Mouse (Mus musculus): ENCODE results near the gene Olfr126. TPM values are rescaled to one million over a fixed set of nuclear protein-coding genes. Genes with fewer than 3 reads are reported as not detected.

The Olfr126 gene
- total RNA-seq (2014; rRNA removed) (not detected in 2 replicates), polyA plus RNA-seq (2015; fragmentation: Nextera tagmentation; extraction: Ambion mirVana) (not detected in 2 replicates)

DNA sequence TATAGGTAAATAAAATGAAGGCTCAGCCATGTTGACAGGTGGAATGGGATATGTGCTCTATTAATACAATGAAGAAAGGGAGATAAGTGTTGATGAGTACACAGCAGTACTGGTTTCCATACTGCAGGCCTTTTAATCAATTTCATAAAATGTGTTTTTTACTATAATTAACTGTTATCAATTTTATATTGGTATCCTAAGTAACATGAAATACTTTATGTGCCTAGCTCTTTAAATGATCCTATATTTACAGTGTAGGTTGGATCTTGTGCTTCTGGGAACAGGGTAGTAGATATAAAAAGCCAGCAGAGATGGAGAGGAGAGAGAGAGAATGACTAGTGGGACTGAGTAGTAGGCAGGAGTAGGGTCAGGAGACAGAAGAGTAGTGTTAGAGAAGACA lies at the start of gene Olfr126:
TSS of gene Olfr126 (plus strand) at position 301 of the 400 bp plus-strand sequence.
- Histone ChIP-seq H3K4me1 (ENCODE audit: insufficient read depth, low read length) (no peaks in the 10 kb centered on the region), H3K27ac (ENCODE audit: low read depth, low read length) (no peak within 1 kb of the TSS), H3K36me3 (ENCODE audit: insufficient read depth, low read length) (no peaks in the 10 kb centered on the region), H3K4me3 (ENCODE audit: low read depth, low read length) (no peak within 1 kb of the TSS), H3K9ac (replicated peaks; ENCODE audit: low read length, poor library complexity, severe bottlenecking) (no peak within 1 kb of the TSS), H3K27me3 (ENCODE audit: insufficient read depth, low read length) (no peaks in the 10 kb centered on the region), H3K9me3 (ENCODE audit: low read length) (no peaks in the 10 kb centered on the region), H3K4me2 (ENCODE audit: low read depth, low read length, poor library complexity, severe bottlenecking) (no peak within 1 kb of the TSS)
- no peak for DNase-seq (ENCODE audit: low spot score)
- no peak for TF ChIP-seq CTCF (IDR thresholded peaks at IDR 0.05)
- ATAC-seq (ENCODE audit: low FRiP score): no peak

DNA sequence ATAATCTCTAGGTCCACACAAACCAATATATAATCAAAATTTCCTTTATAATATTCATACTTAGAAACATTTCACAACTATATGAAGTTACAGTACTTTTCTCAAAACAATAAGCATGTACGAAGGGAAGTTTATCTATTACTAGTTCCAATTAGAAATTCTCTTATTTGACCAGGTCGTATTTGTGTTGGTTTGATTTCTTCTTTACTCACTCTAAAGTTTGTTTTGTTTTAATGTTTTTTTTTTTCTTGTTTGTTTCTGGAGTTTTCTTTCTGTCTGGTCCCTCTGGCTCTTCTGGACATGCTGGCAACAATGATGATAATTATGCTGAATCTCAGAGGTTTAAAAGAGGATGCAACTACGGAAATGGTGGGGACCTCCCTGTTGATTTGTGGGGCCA lies 47.7 kb upstream of the Olfr126 start, which contains the start of gene Olfr124:
TSS of gene Olfr124 (plus strand) at position 301 of the 400 bp plus-strand sequence.
- 85% methylated on average over 3 of the region's 3 CpGs for WGBS
- H3K4me2 ChIP-seq (ENCODE audit: low read depth, low read length, poor library complexity, severe bottlenecking): no peak within 1 kb of the TSS
- H3K9ac ChIP-seq (replicated peaks; ENCODE audit: low read length, poor library complexity, severe bottlenecking): no peak within 1 kb of the TSS
- no peak within 1 kb of the TSS for H3K4me3 ChIP-seq (ENCODE audit: low read depth, low read length)
- no peaks in the 10 kb centered on the region for H3K36me3 ChIP-seq (ENCODE audit: insufficient read depth, low read length)
- H3K9me3 ChIP-seq (ENCODE audit: low read length): no peaks in the 10 kb centered on the region
- H3K27me3 ChIP-seq (ENCODE audit: insufficient read depth, low read length): no peaks in the 10 kb centered on the region
- no peak within 1 kb of the TSS for H3K27ac ChIP-seq (ENCODE audit: low read depth, low read length)
- TF ChIP-seq CTCF (IDR thresholded peaks at IDR 0.05): no peak
- no peaks in the 10 kb centered on the region for H3K4me1 ChIP-seq (ENCODE audit: insufficient read depth, low read length)
- ATAC-seq (ENCODE audit: low FRiP score) (no peak), DNase-seq (ENCODE audit: low spot score) (no peak)

DNA sequence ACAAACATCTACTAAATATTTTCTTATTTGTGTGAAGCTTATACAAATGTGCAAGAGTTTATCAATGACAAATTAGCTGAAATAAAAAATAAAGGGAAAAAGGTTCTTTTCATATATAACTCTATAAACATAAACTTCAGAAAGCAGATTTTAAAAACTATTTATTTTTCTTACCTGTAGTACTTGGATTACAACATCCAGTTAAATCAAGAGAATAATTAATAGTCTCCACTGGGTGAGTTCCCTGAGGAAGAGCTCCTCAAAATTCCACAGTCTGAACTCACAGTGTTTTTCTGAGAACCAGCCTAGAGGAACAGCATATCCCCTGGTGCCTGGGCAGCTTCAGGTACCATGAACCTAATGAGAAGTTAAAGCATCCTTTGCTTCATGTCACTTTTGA lies 14.6 kb upstream of the Olfr126 start, which contains the start of gene Olfr125:
TSS of gene Olfr125 (plus strand) at position 301 of the 400 bp plus-strand sequence.
- Histone ChIP-seq H3K27me3 (ENCODE audit: insufficient read depth, low read length) (no peaks in the 10 kb centered on the region), H3K4me3 (ENCODE audit: low read depth, low read length) (no peak within 1 kb of the TSS), H3K36me3 (ENCODE audit: insufficient read depth, low read length) (no peaks in the 10 kb centered on the region), H3K4me1 (ENCODE audit: insufficient read depth, low read length) (no peaks in the 10 kb centered on the region), H3K9ac (replicated peaks; ENCODE audit: low read length, poor library complexity, severe bottlenecking) (no peak within 1 kb of the TSS), H3K4me2 (ENCODE audit: low read depth, low read length, poor library complexity, severe bottlenecking) (no peak within 1 kb of the TSS), H3K9me3 (ENCODE audit: low read length) (no peaks in the 10 kb centered on the region), H3K27ac (ENCODE audit: low read depth, low read length) (no peak within 1 kb of the TSS)
- ATAC-seq (ENCODE audit: low FRiP score) (no peak), DNase-seq (ENCODE audit: low spot score) (no peak)
- no peak for TF ChIP-seq CTCF (IDR thresholded peaks at IDR 0.05)

DNA sequence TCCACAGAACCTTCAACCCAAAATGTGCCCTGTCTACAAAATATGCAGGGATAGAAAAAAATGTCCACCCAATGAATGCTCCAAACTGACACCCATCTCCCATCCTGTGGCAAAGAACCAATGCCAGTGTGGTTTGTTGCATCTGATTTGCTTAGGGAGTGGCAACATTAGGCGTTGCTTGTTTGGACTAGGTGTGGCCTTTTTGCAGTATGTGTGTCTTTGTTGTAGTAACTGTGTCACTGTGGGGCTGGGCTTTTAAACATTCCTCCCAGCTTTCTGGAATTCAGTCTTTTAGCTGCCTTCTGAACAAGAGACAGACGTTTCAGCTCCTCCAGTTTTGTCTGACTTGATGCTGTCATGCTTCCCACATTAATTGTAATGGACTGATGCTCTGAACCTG lies 16.6 kb downstream of the Olfr126 start:
- DNase-seq (ENCODE audit: low spot score): no peak
- no peak overlapping the region for H3K4me3 ChIP-seq (ENCODE audit: low read depth, low read length)
- H3K4me1 ChIP-seq (ENCODE audit: insufficient read depth, low read length): no peaks in the 10 kb centered on the region
- no peaks in the 10 kb centered on the region for H3K27me3 ChIP-seq (ENCODE audit: insufficient read depth, low read length)
- no peak overlapping the region for H3K4me2 ChIP-seq (ENCODE audit: low read depth, low read length, poor library complexity, severe bottlenecking)
- WGBS: 74% methylated on average over 2 of the region's 2 CpGs
- H3K36me3 ChIP-seq (ENCODE audit: insufficient read depth, low read length): no peaks in the 10 kb centered on the region
- TF ChIP-seq CTCF (IDR thresholded peaks at IDR 0.05): no peak
- H3K9me3 ChIP-seq (ENCODE audit: low read length): 0 out of 2 replicates have a peak, but pooled peaks cover 3% of the 10 kb centered on the region
- ATAC-seq (ENCODE audit: low FRiP score): no peak
- H3K9ac ChIP-seq (replicated peaks; ENCODE audit: low read length, poor library complexity, severe bottlenecking): no peak overlapping the region
- no peak overlapping the region for H3K27ac ChIP-seq (ENCODE audit: low read depth, low read length)

DNA sequence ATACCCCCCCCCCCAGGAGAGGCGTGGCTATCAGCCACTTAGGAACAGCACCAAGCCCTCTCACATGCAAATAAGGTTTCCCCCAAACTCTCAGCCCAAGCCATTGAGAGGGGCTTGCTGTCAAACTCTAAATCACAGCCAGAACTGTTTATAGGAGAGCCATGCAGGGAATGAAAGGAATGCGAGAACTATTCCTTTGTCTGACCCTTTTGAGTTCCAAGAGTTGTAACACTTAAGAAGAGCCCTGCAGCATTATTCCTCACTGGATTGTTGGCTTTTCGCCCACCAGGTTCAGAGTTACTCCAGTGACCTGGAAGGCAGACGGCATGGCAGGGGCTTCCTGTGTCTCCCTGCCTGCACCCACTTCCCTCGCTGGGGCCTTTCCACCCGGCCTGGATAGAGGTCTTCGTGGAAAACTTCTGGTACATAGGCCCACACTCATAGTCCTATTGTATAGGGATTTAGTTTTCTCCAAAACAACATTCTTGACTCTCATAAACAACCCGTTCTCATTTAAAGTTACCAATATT lies 22.5 kb downstream of the Olfr126 start:
- H3K9me3 ChIP-seq (ENCODE audit: low read length): no peaks in the 10 kb centered on the region
- H3K27ac ChIP-seq (ENCODE audit: low read depth, low read length): no peak overlapping the region
- no peaks in the 10 kb centered on the region for H3K27me3 ChIP-seq (ENCODE audit: insufficient read depth, low read length)
- 27% methylated on average over 8 of the region's 8 CpGs for WGBS
- H3K4me2 ChIP-seq (ENCODE audit: low read depth, low read length, poor library complexity, severe bottlenecking): no peak overlapping the region
- no peaks in the 10 kb centered on the region for H3K4me1 ChIP-seq (ENCODE audit: insufficient read depth, low read length)
- ATAC-seq (ENCODE audit: low FRiP score) (no peak), DNase-seq (ENCODE audit: low spot score) (no peak)
- H3K9ac ChIP-seq (replicated peaks; ENCODE audit: low read length, poor library complexity, severe bottlenecking): no peak overlapping the region
- no peak for TF ChIP-seq CTCF (IDR thresholded peaks at IDR 0.05)
- no peak overlapping the region for H3K4me3 ChIP-seq (ENCODE audit: low read depth, low read length)
- no peaks in the 10 kb centered on the region for H3K36me3 ChIP-seq (ENCODE audit: insufficient read depth, low read length)

DNA sequence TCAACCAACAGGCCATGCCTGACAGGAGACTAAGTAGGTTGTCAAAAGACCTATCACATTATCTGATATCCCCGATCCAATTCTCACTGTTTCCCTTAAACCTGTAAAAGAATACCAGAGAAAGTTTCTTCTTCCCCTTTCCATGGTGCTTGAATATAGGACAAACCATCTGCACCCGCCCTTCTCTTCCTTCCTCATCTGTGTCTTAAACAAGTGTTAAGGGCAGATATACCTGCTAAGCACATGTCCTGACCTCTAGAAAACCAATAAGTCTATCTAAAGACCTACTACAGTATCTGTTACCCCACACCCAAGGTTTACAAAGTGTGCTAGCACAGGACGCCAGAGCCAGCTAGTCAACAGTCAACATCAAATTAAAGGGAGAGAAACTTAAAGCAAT lies 26.5 kb downstream of the Olfr126 start:
- Histone ChIP-seq H3K9ac (replicated peaks; ENCODE audit: low read length, poor library complexity, severe bottlenecking) (no peak overlapping the region), H3K9me3 (ENCODE audit: low read length) (no peaks in the 10 kb centered on the region), H3K4me2 (ENCODE audit: low read depth, low read length, poor library complexity, severe bottlenecking) (no peak overlapping the region), H3K27me3 (ENCODE audit: insufficient read depth, low read length) (no peaks in the 10 kb centered on the region), H3K36me3 (ENCODE audit: insufficient read depth, low read length) (no peaks in the 10 kb centered on the region), H3K4me3 (ENCODE audit: low read depth, low read length) (no peak overlapping the region), H3K4me1 (ENCODE audit: insufficient read depth, low read length) (no peaks in the 10 kb centered on the region), H3K27ac (ENCODE audit: low read depth, low read length) (no peak overlapping the region)
- no peak for ATAC-seq (ENCODE audit: low FRiP score)
- DNase-seq (ENCODE audit: low spot score): no peak
- TF ChIP-seq CTCF (IDR thresholded peaks at IDR 0.05): no peak
- WGBS: 86% methylated on average over 3 of the region's 3 CpGs

Measured in midbrain, postnatal 0 days (tissue).